Mouse (Mus musculus) kidney, embryonic 14.5 days (tissue): Measurements from ENCODE around the gene Snrpa. TPM values are rescaled to one million over a fixed set of nuclear protein-coding genes. Genes with fewer than 3 reads are reported as not detected.

ENCODE experiments used
- ATAC-seq: fragments of 200-750 bp; cut with Nextera tagmentation; 2 replicates; pipeline ENCODE4 v1.8.0; 2017; ENCODE audit warnings: moderate number of reproducible peaks, mild to moderate bottlenecking, moderate TSS enrichment, moderate library complexity; ENCODE audit not compliant: low FRiP score, low TSS enrichment
- H3K27ac ChIP-seq: fragments of 300-500 bp; sonication (generic); 2 replicates; pipeline ENCODE4 v1.5.1; 2014; ENCODE audit warnings: low read depth, mild to moderate bottlenecking, low read length, moderate library complexity, mixed read lengths
- H3K27me3 ChIP-seq: fragments of 300-500 bp; sonication (generic); 2 replicates; pipeline ENCODE4 v1.6.1; 2014; ENCODE audit warnings: mild to moderate bottlenecking, low read length; ENCODE audit not compliant: control insufficient read depth, insufficient read depth
- H3K36me3 ChIP-seq: fragments of 300-500 bp; sonication (generic); 2 replicates; pipeline ENCODE4 v1.6.1; 2014; ENCODE audit warnings: low read length, mixed read lengths; ENCODE audit not compliant: control insufficient read depth, insufficient read depth
- H3K4me1 ChIP-seq: fragments of 300-500 bp; sonication (generic); 2 replicates; pipeline ENCODE4 v1.6.1; 2014; ENCODE audit warnings: low read length, mixed read lengths; ENCODE audit not compliant: control insufficient read depth, insufficient read depth
- H3K4me2 ChIP-seq: fragments of 300-500 bp; sonication (generic); replicated peaks from 2 replicates; pipeline ENCODE4 v1.6.1; 2014; ENCODE audit warnings: low read depth, mild to moderate bottlenecking, low read length
- H3K4me3 ChIP-seq: fragments of 300-500 bp; sonication (generic); 2 replicates; pipeline ENCODE4 v1.5.1; 2014; ENCODE audit warnings: mild to moderate bottlenecking, low read length
- H3K9ac ChIP-seq: fragments of 300-500 bp; sonication (generic); 2 replicates; pipeline ENCODE4 v1.6.1; 2014; ENCODE audit warnings: low read depth, mild to moderate bottlenecking, low read length, moderate library complexity
- H3K9me3 ChIP-seq: fragments of 300-500 bp; sonication (generic); 2 replicates; pipeline ENCODE4 v1.6.1; 2016; ENCODE audit warnings: low read length; ENCODE audit not compliant: control insufficient read depth
- WGBS: fragments of 180-500 bp; shearing (Covaris S2); extraction: QIAGEN DNeasy Blood & Tissue Kit; methylation state at CpG from one replicate; pipeline ENCODE4 v1.1.7; 2014; 5-methylcytosine and 5-hydroxymethylcytosine counted together
- polyA plus RNA-seq: library from polyadenylated mRNA; unstranded; fragments of >200 nt; fragmentation: Nextera tagmentation; extraction: Ambion mirVana; gene quantifications from 2 replicates; pipeline ENCODE4 v1.2.1, GENCODE M21; 2014

Gene Snrpa
- polyA plus RNA-seq, 1 experiment from 2014 or later = 327 TPM

DNA sequence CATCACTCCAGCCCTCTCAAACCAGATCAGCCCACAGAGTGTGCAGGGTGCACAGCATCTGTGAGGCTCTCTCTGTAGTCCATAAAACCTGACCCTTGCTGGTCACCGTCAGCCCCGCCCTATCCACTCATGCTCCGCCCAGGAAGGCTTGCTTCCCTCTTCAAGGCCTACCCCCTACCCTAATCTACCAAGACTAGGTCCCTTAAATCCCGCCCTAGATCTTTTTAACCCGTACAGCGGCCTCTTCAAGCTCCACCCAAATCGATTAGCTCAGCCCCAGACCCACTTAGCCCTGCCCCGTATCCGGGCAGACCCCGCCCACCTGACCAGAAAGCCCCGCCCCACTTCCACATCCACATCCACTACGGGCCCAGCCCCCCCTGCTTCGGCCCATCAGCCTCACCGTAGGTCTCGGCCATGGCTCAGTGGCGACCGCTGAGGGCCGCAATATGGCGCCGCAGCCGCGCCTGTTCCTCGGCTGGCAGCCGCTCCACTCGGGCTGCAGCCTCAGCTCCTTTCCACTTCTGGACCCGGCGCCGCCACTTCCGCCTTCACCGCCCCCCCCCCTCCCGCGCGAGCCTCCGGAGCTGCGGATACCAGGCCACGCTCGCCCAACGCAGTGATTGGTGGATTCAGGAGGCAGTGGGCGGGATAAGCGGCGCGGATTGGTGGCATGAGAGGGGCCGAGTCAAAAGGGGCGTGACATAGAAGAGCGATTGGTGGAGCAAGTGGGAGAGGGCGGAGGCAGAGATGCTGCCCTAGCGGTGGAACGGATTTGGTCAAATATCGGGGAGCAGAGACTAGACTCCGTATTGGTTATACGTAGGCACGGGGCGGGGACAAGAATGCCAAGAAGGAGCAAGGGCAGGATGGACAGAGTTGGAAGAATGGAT, 17.5 kb downstream of the Snrpa start, which contains the start of gene Rab4b:
Gene Rab4b, minus strand, starts transcription at position 573 of the 893 bp plus-strand sequence.
- H3K9ac ChIP-seq = peak within 1 kb of the TSS; percentile 63
- ATAC-seq = peak; percentile 98

DNA sequence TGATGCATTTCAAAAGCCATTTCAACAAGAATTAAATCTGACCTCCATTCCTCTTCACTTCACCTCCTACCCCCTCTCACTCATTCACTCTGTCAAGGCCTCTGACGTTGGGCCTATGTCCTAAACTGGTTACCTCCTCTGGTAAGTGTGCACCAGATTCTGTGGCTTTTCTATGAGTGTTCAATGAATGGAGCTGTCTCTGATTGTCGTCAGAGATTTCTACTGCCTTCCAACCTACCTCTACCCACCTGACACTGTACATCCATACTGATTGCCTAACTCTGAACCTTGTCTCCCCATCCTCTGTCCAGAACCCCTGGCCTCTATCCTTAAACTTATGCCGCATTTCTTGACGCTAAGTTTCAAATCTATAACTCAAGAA, 18.1 kb downstream of the Snrpa start:
- WGBS = 16% methylated on average over 4 of the region's 4 CpGs
- H3K4me2 ChIP-seq = peak overlapping the region; percentile 47
- no peak for ATAC-seq
- H3K36me3 ChIP-seq = peaks cover 7% of the 10 kb centered on the region
- 0 out of 2 replicates have a peak, but pooled peaks cover 8% of the 10 kb centered on the region for H3K4me1 ChIP-seq
- H3K27ac ChIP-seq = peak overlapping the region; percentile 90
- H3K4me3 ChIP-seq = peak overlapping the region; percentile 71
- H3K27me3 ChIP-seq = no peaks in the 10 kb centered on the region
- H3K9me3 ChIP-seq = no peaks in the 10 kb centered on the region
- H3K9ac ChIP-seq = peak overlapping the region; percentile 63; the same call in 1 of the 2 replicates

More for the DNA sequence above, 17.5 kb downstream of the Snrpa start, which contains the start of gene Rab4b:
- Histone ChIP-seq H3K27ac (peak within 1 kb of the TSS; percentile 90), H3K9me3 (no peaks in the 10 kb centered on the region), H3K4me2 (peak within 1 kb of the TSS; percentile 59), H3K27me3 (no peaks in the 10 kb centered on the region), H3K4me3 (peak within 1 kb of the TSS; percentile 71), H3K36me3 (peaks cover 11% of the 10 kb centered on the region), H3K4me1 (0 out of 2 replicates have a peak, but pooled peaks cover 8% of the 10 kb centered on the region)
- WGBS = under 1% methylated on average over 53 of the region's 53 CpGs

DNA sequence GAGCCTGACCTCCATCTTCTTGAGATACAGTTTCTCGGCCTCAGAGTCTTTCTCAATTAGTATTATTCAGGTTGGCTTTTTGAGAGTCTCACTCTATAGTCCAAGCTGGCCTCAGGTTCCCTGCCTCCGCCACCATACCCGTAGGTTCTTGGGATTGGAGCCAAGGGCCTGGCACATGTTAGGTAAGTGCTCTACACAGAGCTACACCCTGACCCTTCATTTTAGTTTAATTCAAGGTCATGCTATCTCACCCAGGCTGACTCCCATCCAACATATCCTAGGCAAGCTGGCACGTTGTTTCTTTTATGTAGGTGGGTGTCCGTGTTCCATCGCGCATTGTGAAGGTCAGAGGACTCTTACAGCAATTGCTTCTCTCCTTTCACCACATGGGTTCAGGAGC, 21.2 kb downstream of the Snrpa start:
- no peak overlapping the region for H3K4me2 ChIP-seq
- peaks cover 23% of the 10 kb centered on the region for H3K36me3 ChIP-seq
- no peak for ATAC-seq
- no peak overlapping the region for H3K4me3 ChIP-seq
- no peak overlapping the region for H3K9ac ChIP-seq
- no peaks in the 10 kb centered on the region for H3K9me3 ChIP-seq
- WGBS = 89% methylated on average over 7 of the region's 7 CpGs
- H3K27ac ChIP-seq = no peak overlapping the region
- H3K4me1 ChIP-seq = 0 out of 2 replicates have a peak, but pooled peaks cover 8% of the 10 kb centered on the region
- no peaks in the 10 kb centered on the region for H3K27me3 ChIP-seq

DNA sequence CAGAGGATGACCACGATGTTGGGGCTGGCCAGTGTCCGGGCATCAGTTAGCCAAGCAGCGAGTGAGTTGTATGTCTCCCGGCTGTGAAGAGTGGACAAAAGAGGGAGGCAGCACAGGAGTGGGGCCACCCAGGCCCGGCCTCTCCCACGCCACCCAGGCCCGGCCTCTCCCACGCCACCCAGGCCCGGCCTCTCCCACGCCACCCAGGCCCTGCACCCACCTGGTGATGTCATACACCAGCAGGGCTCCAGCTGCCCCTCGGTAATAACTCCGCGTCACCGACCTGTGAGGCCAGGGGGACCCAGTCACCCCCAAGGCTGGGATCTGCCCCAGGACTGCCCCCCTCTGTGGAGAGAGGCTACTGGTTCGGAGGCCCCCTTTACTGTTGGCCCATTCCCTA, 21.6 kb downstream of the Snrpa start:
- 87% methylated on average over 15 of the region's 15 CpGs for WGBS
- H3K9ac ChIP-seq = no peak overlapping the region
- no peak overlapping the region for H3K4me2 ChIP-seq
- 0 out of 2 replicates have a peak, but pooled peaks cover 7% of the 10 kb centered on the region for H3K4me1 ChIP-seq
- no peak overlapping the region for H3K4me3 ChIP-seq
- peaks cover 24% of the 10 kb centered on the region for H3K36me3 ChIP-seq
- H3K27me3 ChIP-seq = no peaks in the 10 kb centered on the region
- ATAC-seq = no peak
- H3K27ac ChIP-seq = no peak overlapping the region
- H3K9me3 ChIP-seq = no peaks in the 10 kb centered on the region

DNA sequence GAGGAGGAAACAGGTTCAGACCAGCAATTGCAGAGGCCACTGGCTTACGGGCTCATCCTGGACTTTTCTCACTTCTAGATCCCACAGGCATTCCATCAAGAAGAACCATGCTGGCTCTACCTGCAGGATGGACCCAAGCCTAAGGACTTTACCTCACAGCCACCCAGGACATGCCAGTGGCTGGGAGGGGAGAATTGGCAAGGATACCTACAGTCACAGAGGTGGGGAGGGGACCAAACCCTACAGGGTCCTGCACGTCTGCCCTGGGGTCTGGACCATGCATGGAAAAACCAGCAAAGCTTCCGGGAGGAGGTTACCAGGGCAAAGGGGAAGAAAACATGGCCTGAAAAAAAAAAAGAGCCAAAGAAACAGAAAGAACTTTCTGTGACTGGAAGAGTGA, 25.1 kb downstream of the Snrpa start:
- ATAC-seq = no peak
- no peaks in the 10 kb centered on the region for H3K9me3 ChIP-seq
- no peak overlapping the region for H3K9ac ChIP-seq
- no peaks in the 10 kb centered on the region for H3K4me1 ChIP-seq
- H3K36me3 ChIP-seq = peaks cover 24% of the 10 kb centered on the region
- H3K4me2 ChIP-seq = no peak overlapping the region
- WGBS = 78% methylated on average over 3 of the region's 3 CpGs
- H3K27me3 ChIP-seq = no peaks in the 10 kb centered on the region
- no peak overlapping the region for H3K4me3 ChIP-seq
- H3K27ac ChIP-seq = no peak overlapping the region

DNA sequence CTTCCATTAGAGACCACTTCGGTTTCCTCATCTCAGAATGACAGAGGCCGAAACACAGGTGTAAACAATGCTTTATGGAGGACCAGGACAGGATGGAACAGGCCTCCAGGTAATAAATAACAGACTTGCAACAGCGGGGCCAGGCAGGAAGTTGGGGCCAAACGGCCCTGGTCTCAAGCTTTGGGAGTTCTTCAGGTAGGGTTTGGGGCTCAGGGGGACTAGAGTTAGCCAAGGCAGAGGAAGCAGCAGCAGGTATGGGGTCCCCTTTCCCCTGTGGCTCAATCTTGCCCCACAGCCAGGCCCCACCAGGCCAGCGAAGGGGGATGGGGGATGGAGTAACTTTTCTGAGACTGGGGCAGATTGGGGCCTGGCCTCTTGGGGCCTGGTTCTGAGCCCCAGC, 27.7 kb downstream of the Snrpa start:
- 81% methylated on average over 5 of the region's 5 CpGs for WGBS
- no peaks in the 10 kb centered on the region for H3K27me3 ChIP-seq
- no peak overlapping the region for H3K4me3 ChIP-seq
- ATAC-seq = no peak
- no peak overlapping the region for H3K4me2 ChIP-seq
- peaks cover 34% of the 10 kb centered on the region for H3K36me3 ChIP-seq
- no peak overlapping the region for H3K27ac ChIP-seq
- no peaks in the 10 kb centered on the region for H3K9me3 ChIP-seq
- H3K9ac ChIP-seq = no peak overlapping the region
- H3K4me1 ChIP-seq = peaks cover 23% of the 10 kb centered on the region

DNA sequence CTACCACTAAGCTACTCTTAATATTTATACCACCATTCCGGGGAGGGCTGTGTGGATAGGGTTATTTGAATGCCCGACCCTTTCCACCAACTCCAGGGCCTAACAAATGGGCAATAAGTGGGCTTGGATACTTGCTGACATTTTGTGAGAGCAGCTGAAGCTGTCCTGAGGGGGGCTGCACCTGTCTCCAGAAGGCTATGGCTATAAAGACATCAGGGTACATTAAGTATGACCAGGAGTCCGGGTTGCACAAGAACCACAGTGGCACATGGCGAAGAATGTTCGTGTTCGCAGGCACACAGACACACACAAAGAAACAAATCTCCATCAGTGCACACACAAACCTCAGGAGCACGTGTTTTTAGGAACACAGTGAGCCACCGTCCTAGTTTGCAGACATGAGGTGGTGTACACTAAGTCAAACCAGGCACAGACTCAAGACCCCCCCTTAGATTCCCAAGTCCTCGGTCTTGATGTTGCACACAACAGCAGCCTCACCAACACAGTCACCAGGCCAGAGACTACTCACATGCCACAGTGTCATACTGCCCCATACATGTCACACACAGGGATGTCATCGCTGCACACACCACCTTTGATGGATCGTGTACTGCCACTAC, 28.5 kb downstream of the Snrpa start:
- H3K9ac ChIP-seq = peak overlapping the region; percentile 87
- peak overlapping the region; percentile 97 for H3K27ac ChIP-seq
- H3K27me3 ChIP-seq = no peaks in the 10 kb centered on the region
- WGBS = 73% methylated on average over 11 of the region's 11 CpGs
- H3K4me1 ChIP-seq = peaks cover 29% of the 10 kb centered on the region
- H3K4me2 ChIP-seq = peak overlapping the region; percentile 51
- ATAC-seq = no peak
- peak overlapping the region; percentile 73 for H3K4me3 ChIP-seq
- H3K9me3 ChIP-seq = no peaks in the 10 kb centered on the region
- peaks cover 36% of the 10 kb centered on the region for H3K36me3 ChIP-seq

DNA sequence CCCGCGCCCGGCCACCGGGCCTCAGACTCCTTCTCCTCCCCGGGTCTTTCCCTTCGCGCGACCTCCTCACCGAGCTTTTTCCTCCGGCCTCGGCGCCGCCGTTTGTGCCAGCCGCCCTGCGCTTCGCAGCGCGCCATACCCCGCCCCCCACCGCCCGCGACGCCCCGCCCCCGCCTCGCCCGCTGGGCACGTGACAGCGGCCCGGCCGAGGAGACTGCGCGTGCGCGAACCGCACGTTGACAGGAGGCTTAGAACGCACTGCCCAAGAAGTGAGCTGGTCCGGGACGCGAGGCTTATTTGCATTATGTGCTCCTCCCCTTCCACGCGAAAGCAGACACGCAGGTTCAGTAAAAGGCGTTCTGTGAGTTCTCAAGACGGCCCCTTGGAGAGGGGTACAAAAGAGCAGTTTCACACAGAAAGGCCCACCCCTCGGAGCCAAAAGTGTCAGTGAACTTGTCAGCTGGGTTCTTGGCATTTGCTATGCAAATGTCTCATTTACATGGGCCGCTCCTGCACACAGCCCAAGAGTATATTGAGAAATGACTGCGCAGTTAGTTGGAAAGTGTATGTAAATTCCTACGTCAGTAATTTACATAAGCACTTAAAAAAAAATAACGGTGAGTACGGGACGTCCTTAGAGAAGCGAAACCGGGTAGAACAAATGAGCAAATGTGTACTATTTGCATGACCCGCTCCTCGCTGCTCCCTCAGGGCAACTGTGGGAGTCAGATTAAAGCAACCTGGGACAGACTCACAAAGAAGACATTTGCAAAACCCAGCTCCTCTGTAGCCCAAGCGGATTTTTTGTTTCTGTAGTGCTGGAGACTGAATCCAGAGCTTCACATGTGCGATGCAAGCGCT, 29.2 kb downstream of the Snrpa start, which contains the start of gene Egln2:
Gene Egln2, minus strand, starts transcription at position 189 of the 861 bp plus-strand sequence.
- 2% methylated on average over 61 of the region's 61 CpGs for WGBS
- ATAC-seq = peak; percentile 81
- Histone ChIP-seq H3K4me3 (peak within 1 kb of the TSS; percentile 73), H3K27ac (peak within 1 kb of the TSS; percentile 97), H3K27me3 (no peaks in the 10 kb centered on the region), H3K4me2 (peak within 1 kb of the TSS; percentile 51), H3K36me3 (peaks cover 39% of the 10 kb centered on the region), H3K9ac (peak within 1 kb of the TSS; percentile 87), H3K4me1 (peaks cover 29% of the 10 kb centered on the region), H3K9me3 (no peaks in the 10 kb centered on the region)
